Mouse (Mus musculus): ENCODE results near the gene Abhd17c. TPM values are rescaled to one million over a fixed set of nuclear protein-coding genes. Genes with fewer than 3 reads are reported as not detected.

Gene Abhd17c
- total and polyA plus RNA-seq, 3 experiments = 35.3 to 44.0 (median 40.4) TPM

DNA sequence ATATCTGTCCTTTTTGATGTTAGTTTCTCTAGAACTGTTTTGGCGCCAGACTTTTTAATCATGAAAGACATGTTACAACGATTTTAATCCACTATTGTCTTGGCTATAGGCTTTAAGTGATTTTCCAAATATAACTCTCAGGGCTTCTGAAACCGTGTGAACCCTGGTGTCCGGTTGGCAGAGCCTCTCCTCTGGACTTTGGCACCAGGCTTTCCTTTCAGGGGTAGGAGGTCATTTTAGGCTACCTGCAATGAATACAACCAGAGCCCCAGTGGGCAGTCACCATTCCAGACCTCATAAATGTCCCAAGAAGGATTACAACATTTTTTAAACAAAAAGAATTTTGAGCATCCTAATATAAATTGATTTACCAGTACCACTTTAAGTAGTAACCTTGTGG is 1.1 kb upstream of the Abhd17c start:
- dilution Hi-C loops (cut with MboI; ENCODE audit: extremely low pct_ligation_motif_present, extremely low pct_unique_long_range_greater_than_20kb, low sequenced_read_pairs) = no loop called here
- Histone ChIP-seq H3K9ac (ENCODE audit: insufficient read depth, low read depth) (no peak overlapping the region), H3K27me3 (replicated peaks) (no peaks in the 10 kb centered on the region), H3K79me2 (replicated peaks; ENCODE audit: control insufficient read depth, extremely low read depth, insufficient read depth, poor library complexity, severe bottlenecking) (peaks cover 31% of the 10 kb centered on the region), H3K27ac (ENCODE audit: insufficient read depth, low read depth) (no peak overlapping the region), H3K4me3 (replicated peaks in 1 of 3; ENCODE audit: low read depth in 2 of 3, low read length in 2 of 3, poor library complexity in 1 of 3) (no peak overlapping the region), H3K4me2 (ENCODE audit: insufficient read depth, low read depth, poor library complexity, severe bottlenecking) (no peak overlapping the region), H3K4me1 (ENCODE audit: control insufficient read depth in 1 of 2, insufficient read depth in 2 of 2) (peaks cover 10 to 32% of the 10 kb centered on the region in 2 experiments), H3K9me3 (replicated peaks; ENCODE audit: low read length) (no peaks in the 10 kb centered on the region), H3K36me3 (replicated peaks in 1 of 2; ENCODE audit: control insufficient read depth in 1 of 2, insufficient read depth in 1 of 2, low read length in 1 of 2) (peaks cover 0 to 16% of the 10 kb centered on the region in 2 experiments)
- no peak for TF ChIP-seq RCOR1 (conservative IDR thresholded peaks at IDR 0.05; ENCODE audit: low read depth, low read length)
- TF ChIP-seq PAX5 (IDR thresholded peaks at IDR 0.05; ENCODE audit: low read length) = no peak
- TF ChIP-seq ZKSCAN1 (IDR thresholded peaks at IDR 0.05; ENCODE audit: borderline replicate concordance, low read depth, low read length) = no peak
- no peak for TF ChIP-seq MAFK (IDR thresholded peaks at IDR 0.05; ENCODE audit: insufficient replicate concordance, low read length)
- TF ChIP-seq CHD1 (IDR thresholded peaks at IDR 0.05; ENCODE audit: low read depth, low read length) = no peak
- TF ChIP-seq POLR2A (IDR thresholded peaks at IDR 0.05; ENCODE audit: low read depth, low read length) = no peak
- no peak for TF ChIP-seq MYC (IDR thresholded peaks at IDR 0.05; ENCODE audit: low read depth, low read length)
- no peak for TF ChIP-seq GABPA (IDR thresholded peaks at IDR 0.05; ENCODE audit: insufficient replicate concordance, low read depth, low read length)
- TF ChIP-seq HCFC1 (IDR thresholded peaks at IDR 0.05; ENCODE audit: low read depth, low read length) = no peak
- TF ChIP-seq RAD21 (IDR thresholded peaks at IDR 0.05; ENCODE audit: low read depth, low read length) = no peak
- in situ Hi-C loops (cut with MboI; ENCODE audit: low pct_ligation_motif_present, low pct_unique_long_range_greater_than_20kb, low sequenced_read_pairs) = loop anchor here (25.0 kb wide), 1 partner anchor 109 kb away; no protein-coding TSS in a partner anchor
- DNase-seq (ENCODE audit: extremely low read depth) = no peak

DNA sequence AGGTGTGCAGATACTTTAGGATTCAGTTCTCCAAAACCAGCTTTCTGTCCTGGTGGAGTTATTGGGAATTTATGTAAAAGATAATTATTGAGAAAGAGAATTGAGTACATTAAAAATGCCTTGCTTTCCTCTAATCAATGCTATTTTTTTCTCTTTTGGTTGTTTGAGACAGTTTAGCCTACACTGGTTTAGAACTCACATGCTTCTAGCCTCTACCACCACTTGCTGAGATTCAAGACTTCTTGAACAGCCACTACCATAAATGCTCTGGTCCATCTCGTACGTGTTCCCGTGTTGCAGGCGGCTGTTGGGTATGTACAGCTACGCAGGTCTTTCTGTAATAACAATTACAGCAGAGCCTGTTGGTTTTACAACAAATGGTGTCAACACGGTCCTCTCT is 681 bp upstream of the Abhd17c start:
- dilution Hi-C loops (cut with MboI; ENCODE audit: extremely low pct_ligation_motif_present, extremely low pct_unique_long_range_greater_than_20kb, low sequenced_read_pairs) = no loop called here

More for the DNA sequence above, 681 bp upstream of the Abhd17c start:
- Histone ChIP-seq H3K9me3 (replicated peaks; ENCODE audit: low read length) (no peaks in the 10 kb centered on the region), H3K27me3 (replicated peaks) (no peaks in the 10 kb centered on the region), H3K4me2 (ENCODE audit: insufficient read depth, low read depth, poor library complexity, severe bottlenecking) (0 out of 2 replicates have a peak overlapping the region, but pooled peaks have one; percentile 54), H3K27ac (ENCODE audit: insufficient read depth, low read depth) (no peak overlapping the region), H3K9ac (ENCODE audit: insufficient read depth, low read depth) (peak overlapping the region; percentile 11; the same call in 1 of the 2 replicates), H3K36me3 (replicated peaks in 1 of 2; ENCODE audit: control insufficient read depth in 1 of 2, insufficient read depth in 1 of 2, low read length in 1 of 2) (peaks cover 0 to 20% of the 10 kb centered on the region in 2 experiments), H3K4me1 (ENCODE audit: control insufficient read depth in 1 of 2, insufficient read depth in 2 of 2) (peaks cover 12 to 32% of the 10 kb centered on the region in 2 experiments), H3K79me2 (replicated peaks; ENCODE audit: control insufficient read depth, extremely low read depth, insufficient read depth, poor library complexity, severe bottlenecking) (peaks cover 35% of the 10 kb centered on the region), H3K4me3 (replicated peaks in 1 of 3; ENCODE audit: low read depth in 2 of 3, low read length in 2 of 3, poor library complexity in 1 of 3) (peak overlapping the region; percentile 12 to 93 (median 31))
- no peak for DNase-seq (ENCODE audit: extremely low read depth)
- TF ChIP-seq MEF2A (IDR thresholded peaks at IDR 0.05; ENCODE audit: borderline replicate concordance, low read depth, low read length) (no peak), POLR2A (IDR thresholded peaks at IDR 0.05; ENCODE audit: low read depth, low read length) (no peak), JUN (IDR thresholded peaks at IDR 0.05; ENCODE audit: insufficient read depth, low read depth, low read length) (no peak), MAX (IDR thresholded peaks at IDR 0.05; ENCODE audit: low read length) (no peak), USF2 (conservative IDR thresholded peaks at IDR 0.05; ENCODE audit: low read depth, low read length) (no peak), ZNF384 (IDR thresholded peaks at IDR 0.05; ENCODE audit: low read depth, low read length) (no peak), MYC (IDR thresholded peaks at IDR 0.05; ENCODE audit: low read depth, low read length) (no peak), CHD2 (IDR thresholded peaks at IDR 0.05; ENCODE audit: low read length) (no peak), MAZ (IDR thresholded peaks at IDR 0.05; ENCODE audit: low read depth, low read length) (no peak), MXI1 (IDR thresholded peaks at IDR 0.05; ENCODE audit: low read depth, low read length) (no peak), EP300 (IDR thresholded peaks at IDR 0.05; ENCODE audit: low read length) (no peak), MAFK (IDR thresholded peaks at IDR 0.05; ENCODE audit: insufficient replicate concordance, low read length) (no peak), SIN3A (IDR thresholded peaks at IDR 0.05; ENCODE audit: low read length) (no peak), SMC3 (IDR thresholded peaks at IDR 0.05; ENCODE audit: low read depth, low read length) (no peak), CTCF (conservative IDR thresholded peaks at IDR 0.05 in 1 of 2, IDR thresholded peaks at IDR 0.05 in 1 of 2; ENCODE audit: low read depth in 2 of 2, low read length in 2 of 2) (no peak)
- in situ Hi-C loops (cut with MboI; ENCODE audit: low pct_ligation_motif_present, low pct_unique_long_range_greater_than_20kb, low sequenced_read_pairs) = loop anchor here (25.0 kb wide), 1 partner anchor 110 kb away; no protein-coding TSS in a partner anchor
